Mouse (Mus musculus) stomach, postnatal 0 days (tissue): ENCODE results near the gene Grb10.

ENCODE experiments used
- CTCF ChIP-seq: IDR thresholded peaks from 2 replicates; pipeline ENCODE4 v1.5.1; 2016; ENCODE audit warnings: antibody characterized with exemption, low read depth, mild to moderate bottlenecking, moderate library complexity
- EP300 ChIP-seq: optimal IDR thresholded peaks from 2 replicates; pipeline ENCODE3; 2016; ENCODE audit warnings: antibody characterized with exemption

DNA sequence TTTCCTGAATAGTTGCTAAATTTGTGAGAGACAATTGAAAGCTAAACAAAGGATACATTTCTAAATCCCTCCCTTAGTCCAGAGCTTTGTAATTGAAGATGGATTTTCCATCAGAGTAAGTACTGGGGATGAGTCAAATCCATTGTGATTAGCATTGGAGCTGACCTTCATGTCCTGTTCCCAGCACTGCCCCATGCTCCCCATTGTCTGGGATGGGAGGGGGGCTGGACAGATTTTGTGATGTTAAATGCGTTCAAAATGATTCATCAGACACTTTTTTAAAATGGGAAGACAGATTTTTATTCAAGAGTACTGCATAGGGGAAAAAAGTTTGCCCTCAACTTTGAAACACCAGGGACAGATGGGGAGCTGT is 156.7 kb downstream of the Grb10 start:
- TF ChIP-seq EP300, result no peak
- no peak for TF ChIP-seq CTCF
